Mouse (Mus musculus): ENCODE measurements at regions not wholly inside any gene's neighbourhood (a gene's known extent, or its start where the extent isn't known, plus 50 kb on each side); places are given as distances from the start of the nearest gene placed in this dataset.

DNA sequence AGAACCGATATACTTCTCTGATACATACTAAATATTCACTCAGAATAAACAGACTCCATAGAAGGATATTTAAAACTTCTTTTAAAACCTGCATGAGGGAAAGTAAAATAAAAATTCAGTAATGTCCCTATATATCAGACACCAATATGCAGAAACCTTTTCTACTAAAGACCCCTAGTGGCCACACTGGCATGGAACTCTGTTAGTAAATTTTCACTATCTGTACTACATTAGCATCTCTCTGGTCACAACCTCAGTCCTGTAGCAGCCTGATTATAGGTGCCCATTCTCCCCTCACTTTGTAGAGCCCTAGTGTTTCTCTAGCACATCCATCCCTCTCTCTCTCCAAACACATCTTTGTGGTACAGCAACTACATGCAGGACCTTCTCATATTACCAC lies 970.3 kb downstream of the Cdh11 start:
- no peak overlapping the region for H3K4me3 ChIP-seq (ENCODE audit: control insufficient read depth in 1 of 2, insufficient read depth in 1 of 2, low read depth in 2 of 2, low read length in 2 of 2)
- TF ChIP-seq CHD2 (IDR thresholded peaks at IDR 0.05; ENCODE audit: low read length) (no peak), EP300 (IDR thresholded peaks at IDR 0.05; ENCODE audit: low read depth in 1 of 2, low read length in 2 of 2) (no peak), MYB (IDR thresholded peaks at IDR 0.05; ENCODE audit: low read depth, low read length) (no peak), TCF12 (IDR thresholded peaks at IDR 0.05; ENCODE audit: low read depth, low read length) (no peak), KAT2A (conservative IDR thresholded peaks at IDR 0.05; ENCODE audit: low read depth, low read length) (no peak), RAD21 (IDR thresholded peaks at IDR 0.05; ENCODE audit: low read depth, low read length) (peak; percentile 34), HCFC1 (IDR thresholded peaks at IDR 0.05; ENCODE audit: low read depth, low read length) (no peak), TAL1 (IDR thresholded peaks at IDR 0.05; ENCODE audit: low read length) (no peak), GATA1 (IDR thresholded peaks at IDR 0.05; ENCODE audit: low read depth, low read length) (no peak), MXI1 (IDR thresholded peaks at IDR 0.05; ENCODE audit: low read depth, low read length) (no peak), USF1 (IDR thresholded peaks at IDR 0.05; ENCODE audit: low read depth, low read length) (no peak), USF2 (IDR thresholded peaks at IDR 0.05; ENCODE audit: borderline replicate concordance in 1 of 2, insufficient read depth in 1 of 2, low read depth in 1 of 2, low read length in 2 of 2) (no peak), UBTF (IDR thresholded peaks at IDR 0.05; ENCODE audit: borderline replicate concordance, insufficient read depth, low read depth, low read length) (no peak), SMC3 (IDR thresholded peaks at IDR 0.05; ENCODE audit: low read depth, low read length) (peak; percentile 55), CHD1 (IDR thresholded peaks at IDR 0.05; ENCODE audit: low read depth, low read length) (no peak), MYC (IDR thresholded peaks at IDR 0.05; ENCODE audit: low read depth, low read length) (no peak), ZNF384 (IDR thresholded peaks at IDR 0.05; ENCODE audit: low read depth, low read length) (no peak), JUND (IDR thresholded peaks at IDR 0.05; ENCODE audit: low read depth, low read length) (no peak), MAFK (IDR thresholded peaks at IDR 0.05; ENCODE audit: borderline replicate concordance, low read depth, low read length) (no peak), POLR2A (IDR thresholded peaks at IDR 0.05; ENCODE audit: control insufficient read depth in 1 of 2, insufficient read depth in 1 of 2, low read depth in 1 of 2, low read length in 2 of 2, poor library complexity in 1 of 2) (no peak), ZC3H11A (IDR thresholded peaks at IDR 0.05; ENCODE audit: low read depth, low read length) (peak; percentile 41), NELFE (IDR thresholded peaks at IDR 0.05; ENCODE audit: low read depth, low read length) (no peak), MAZ (IDR thresholded peaks at IDR 0.05; ENCODE audit: low read depth, low read length) (no peak), E2F4 (IDR thresholded peaks at IDR 0.05; ENCODE audit: borderline replicate concordance, low read depth, low read length) (no peak), ZKSCAN1 (IDR thresholded peaks at IDR 0.05; ENCODE audit: low read depth, low read length) (no peak), NRF1 (IDR thresholded peaks at IDR 0.05; ENCODE audit: insufficient read depth, low read depth, low read length, poor library complexity, severe bottlenecking) (no peak), POLR2AphosphoS2 (IDR thresholded peaks at IDR 0.05; ENCODE audit: low read length) (no peak), MAX (IDR thresholded peaks at IDR 0.05; ENCODE audit: low read length) (no peak), TBP (IDR thresholded peaks at IDR 0.05; ENCODE audit: low read depth, low read length) (no peak), ELF1 (IDR thresholded peaks at IDR 0.05; ENCODE audit: low read depth, low read length) (no peak), GABPA (IDR thresholded peaks at IDR 0.05; ENCODE audit: low read depth, low read length) (no peak), CTCF (IDR thresholded peaks at IDR 0.05 in 2 of 3, conservative IDR thresholded peaks at IDR 0.05 in 1 of 3; ENCODE audit: control insufficient read depth in 1 of 3, insufficient read depth in 1 of 3, low read depth in 2 of 3, low read length in 3 of 3, poor library complexity in 1 of 3, severe bottlenecking in 1 of 3) (peak in 2 of 3 experiments; percentile 10 to 41; a peak in 2 of 6 replicates), BHLHE40 (IDR thresholded peaks at IDR 0.05; ENCODE audit: borderline replicate concordance, low read depth, low read length) (no peak), ZMIZ1 (IDR thresholded peaks at IDR 0.05; ENCODE audit: low read depth, low read length) (no peak), MEF2A (IDR thresholded peaks at IDR 0.05; ENCODE audit: extremely low read depth, insufficient replicate concordance, low read depth, low read length, poor library complexity, severe bottlenecking) (no peak)
- H3K9me3 ChIP-seq (replicated peaks; ENCODE audit: insufficient read depth, low read length) = no peaks in the 10 kb centered on the region

More for the DNA sequence above, 970.3 kb downstream of the Cdh11 start:
- H3K9ac ChIP-seq (ENCODE audit: control insufficient read depth, low read depth, low read length, poor library complexity, severe bottlenecking) = no peak overlapping the region
- no peak overlapping the region for H3K27ac ChIP-seq (ENCODE audit: control insufficient read depth, low read depth, low read length)
- no peaks in the 10 kb centered on the region for H3K79me2 ChIP-seq (ENCODE audit: control insufficient read depth, insufficient read depth, low read length, poor library complexity)
- H3K36me3 ChIP-seq (ENCODE audit: control insufficient read depth in 1 of 2, insufficient read depth in 2 of 2, low read length in 2 of 2) = no peaks in the 10 kb centered on the region
- H3K27me3 ChIP-seq (ENCODE audit: control insufficient read depth in 1 of 2, insufficient read depth in 2 of 2, low read length in 2 of 2) = no peaks in the 10 kb centered on the region
- H3K4me1 ChIP-seq (ENCODE audit: control insufficient read depth in 1 of 2, insufficient read depth in 2 of 2, low read length in 2 of 2) = no peaks in the 10 kb centered on the region
- DNase-seq (ENCODE audit: low read depth, low spot score) = peak; percentile 10

Measured in MEL (cell line).